Mouse (Mus musculus) testis, adult 2 months (tissue): Measurements from ENCODE around the gene Kcnip4.

ENCODE experiments used
- CTCF ChIP-seq: fragments of 200-500 bp; IDR thresholded peaks from 2 replicates; pipeline ENCODE4 v1.5.1; 2012; ENCODE audit warnings: low read depth, mild to moderate bottlenecking, inconsistent platforms, low read length, moderate library complexity; ENCODE audit not compliant: control insufficient read depth, insufficient read depth, insufficient replicate concordance
- POLR2A ChIP-seq: fragments of 200-500 bp; IDR thresholded peaks from 2 replicates; pipeline ENCODE4 v1.6.1; 2012; ENCODE audit warnings: low read depth, mild to moderate bottlenecking, inconsistent platforms, low read length, moderate library complexity; ENCODE audit not compliant: control insufficient read depth

- TF ChIP-seq CTCF (no peak), POLR2A (no peak)
These were observed 712 bp downstream of the Kcnip4 start for GRCm38 (mm10) chr5:49523997-49524393.
